Mouse (Mus musculus) v-Abl transformed pro-B cells (cell line): ENCODE measurements at regions not wholly inside any gene's neighbourhood (a gene's known extent, or its start where the extent isn't known, plus 50 kb on each side); places are given as distances from the start of the nearest gene placed in this dataset.
"Not testable (repeated sequence)": the region's sequence is repeated elsewhere in the genome, so short reads cannot be mapped to it uniquely, and the experiment has no call there.

Source experiments
- in situ Hi-C, 2 experiments: fragments of 400-800 bp; cut with MboI; formaldehyde crosslinking; loops; one replicate each; pipeline ENCODE4 v1.15.1; 2025; ENCODE audit not compliant: unreplicated experiment in 2 of 2

- in situ Hi-C loops, result no loop called here
These were observed 87.5 kb upstream of the Ppp2r2d start for GRCm38 (mm10) chr7:138758386-138758785.

- in situ Hi-C loops, result no loop called here
These were observed 97.4 kb upstream of the Ppp2r2d start for GRCm38 (mm10) chr7:138748442-138748841.

- in situ Hi-C loops, result no loop called here
These were observed 99.3 kb upstream of the Ppp2r2d start for GRCm38 (mm10) chr7:138746616-138747015.

- in situ Hi-C loops, result no loop called here
These were observed 103.4 kb upstream of the Ppp2r2d start for GRCm38 (mm10) chr7:138742516-138742845.

- in situ Hi-C loops, result no loop called here
These were observed 103.9 kb upstream of the Ppp2r2d start for GRCm38 (mm10) chr7:138741816-138742515.

GRCm38 (mm10) chr7:138734254-138734653 lies 111.6 kb upstream of the Ppp2r2d start:
- in situ Hi-C loops, result no loop called here

- in situ Hi-C loops, result no loop called here
These were observed 121.0 kb upstream of the Ppp2r2d start for GRCm38 (mm10) chr7:138724829-138725228.

- in situ Hi-C loops, result no loop called here
These were observed 126.3 kb upstream of the Ppp2r2d start for GRCm38 (mm10) chr7:138719608-138720007.

GRCm38 (mm10) chr7:138719115-138719514 lies 126.8 kb upstream of the Ppp2r2d start:
- in situ Hi-C loops, result no loop called here

- in situ Hi-C loops, result no loop called here
These were observed 131.1 kb upstream of the Ppp2r2d start for GRCm38 (mm10) chr7:138714731-138715130.

GRCm38 (mm10) chr7:138708373-138708772 lies 137.5 kb upstream of the Ppp2r2d start:
- in situ Hi-C loops, result no loop called here

GRCm38 (mm10) chr7:138699599-138699998 lies 146.3 kb upstream of the Ppp2r2d start:
- in situ Hi-C loops, result not testable (repeated sequence)

GRCm38 (mm10) chr7:138682161-138682560 lies 163.7 kb upstream of the Ppp2r2d start:
- in situ Hi-C loops, result no loop called here

GRCm38 (mm10) chr7:138680530-138680929 lies 165.3 kb upstream of the Ppp2r2d start:
- in situ Hi-C loops, result no loop called here

GRCm38 (mm10) chr7:138679575-138679974 lies 166.3 kb upstream of the Ppp2r2d start:
- in situ Hi-C loops, result no loop called here

- in situ Hi-C loops, result no loop called here
These were observed 172.9 kb upstream of the Ppp2r2d start for GRCm38 (mm10) chr7:138672959-138673358.

- in situ Hi-C loops, result no loop called here
These were observed 177.5 kb upstream of the Ppp2r2d start for GRCm38 (mm10) chr7:138668337-138668736.

GRCm38 (mm10) chr7:138660124-138660523 lies 185.8 kb upstream of the Ppp2r2d start:
- in situ Hi-C loops, result no loop called here

- in situ Hi-C loops, result no loop called here
These were observed 188.4 kb upstream of the Ppp2r2d start for GRCm38 (mm10) chr7:138657521-138657920.

GRCm38 (mm10) chr7:138657076-138657475 lies 188.8 kb upstream of the Ppp2r2d start:
- in situ Hi-C loops, result no loop called here

GRCm38 (mm10) chr7:138655940-138656339 lies 189.9 kb upstream of the Ppp2r2d start:
- in situ Hi-C loops, result no loop called here

- in situ Hi-C loops, result no loop called here
These were observed 194.9 kb upstream of the Ppp2r2d start for GRCm38 (mm10) chr7:138650946-138651345.

GRCm38 (mm10) chr7:138647636-138648035 lies 198.2 kb upstream of the Ppp2r2d start:
- in situ Hi-C loops, result no loop called here
